Mouse (Mus musculus): ENCODE measurements around the gene Ankle2.

- TF ChIP-seq POLR2A (IDR thresholded peaks at IDR 0.05; ENCODE audit: borderline replicate concordance, control insufficient read depth, low read depth, low read length) (no peak), CTCF (IDR thresholded peaks at IDR 0.05; ENCODE audit: control insufficient read depth, insufficient read depth, low read length) (no peak)
Measured at GRCm38 (mm10) chr5:110274846-110275245, 44.0 kb downstream of the Ankle2 start.
